Comparison of ENCODE assay signal across 11 mouse cellular contexts in the genomic region with DNA sequence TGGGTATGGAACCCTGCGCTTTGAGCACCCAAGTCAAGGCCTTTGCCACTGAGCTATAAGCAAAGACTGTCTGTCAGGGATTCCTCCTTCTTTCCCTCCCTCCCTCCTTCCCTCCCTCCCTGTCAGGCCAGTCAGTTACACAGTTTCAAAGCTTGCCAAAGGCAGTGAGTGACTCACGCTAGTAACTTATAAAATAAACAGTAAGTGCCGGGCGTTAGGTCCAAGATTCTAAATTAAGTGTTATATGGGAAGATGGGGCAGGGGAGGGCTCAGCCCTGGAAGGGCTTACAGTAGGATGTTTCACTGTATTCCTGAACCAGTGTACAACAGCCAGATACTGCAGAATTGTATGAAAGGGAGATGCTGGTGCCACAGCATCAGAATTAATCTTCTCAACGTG. TPM values are rescaled to one million over a fixed set of nuclear protein-coding genes. Genes with fewer than 3 reads are reported as not detected.
DNase-seq lines count a peak whose midpoint lies in the region; ATAC-seq and TF ChIP-seq lines count a peak whose summit lies in the region.
"Had no signal": no experiment of that assay in that cellular context is flagged by ENCODE, and none has a peak within 500 bp of the region (broad histone marks: within the 10 kb centered on the region; RNA-seq: fewer than 3 reads in every experiment).

No protein-coding gene starts in this region.

- no peak for TF ChIP-seq POLR2A in kidney, adult 2 months (IDR thresholded peaks at IDR 0.05; ENCODE audit: low read depth, low read length)

- no peak for TF ChIP-seq CTCF in kidney, adult 2 months (conservative IDR thresholded peaks at IDR 0.05; ENCODE audit: insufficient read depth, insufficient read length, low read depth, low read length)
- TF ChIP-seq CTCF in midbrain, postnatal 0 days (IDR thresholded peaks at IDR 0.05): no peak

- H3K9me3 ChIP-seq in embryonic facial prominence, embryonic 13.5 days: no peaks in the 10 kb centered on the region
- no peaks in the 10 kb centered on the region for H3K9me3 ChIP-seq in intestine, embryonic 14.5 days (ENCODE audit: control insufficient read depth, low read length)
- no peaks in the 10 kb centered on the region for H3K9me3 ChIP-seq in midbrain, postnatal 0 days (ENCODE audit: low read length)

- intact Hi-C loops in gastrocnemius, postnatal 36 days (cut with DNase I): loop anchor here (10.0 kb wide), 1 partner anchor 313 kb away; no protein-coding TSS in a partner anchor

- H3K9ac ChIP-seq in embryonic facial prominence, embryonic 13.5 days: no peak overlapping the region; the same call in 1 of the 2 replicates
- no peak overlapping the region for H3K9ac ChIP-seq in intestine, embryonic 14.5 days (ENCODE audit: low read length)
- no peak overlapping the region for H3K9ac ChIP-seq in midbrain, postnatal 0 days (replicated peaks; ENCODE audit: low read length, poor library complexity, severe bottlenecking)

- no peaks in the 10 kb centered on the region for H3K27me3 ChIP-seq in kidney, adult 2 months (replicated peaks; ENCODE audit: control insufficient read depth, insufficient read depth, low read length)
- H3K27me3 ChIP-seq in embryonic facial prominence, embryonic 13.5 days: peaks cover 24% of the 10 kb centered on the region
- H3K27me3 ChIP-seq in intestine, embryonic 14.5 days (replicated peaks; ENCODE audit: control insufficient read depth, insufficient read depth, low read length): peaks cover 6% of the 10 kb centered on the region; the same call in 1 of the 2 replicates
- no peaks in the 10 kb centered on the region for H3K27me3 ChIP-seq in midbrain, postnatal 0 days (ENCODE audit: insufficient read depth, low read length)

- no peak overlapping the region for H3K27ac ChIP-seq in kidney, adult 2 months (ENCODE audit: insufficient read depth, low read depth, low read length)
- no peak overlapping the region for H3K27ac ChIP-seq in embryonic facial prominence, embryonic 13.5 days
- H3K27ac ChIP-seq in intestine, embryonic 14.5 days (ENCODE audit: low read depth): no peak overlapping the region
- no peak overlapping the region for H3K27ac ChIP-seq in midbrain, postnatal 0 days (ENCODE audit: low read depth, low read length)

- 40% methylated on average over 5 of the region's 5 CpGs for WGBS in kidney, adult 2 months
- WGBS in embryonic facial prominence, embryonic 13.5 days: 45% methylated on average over 5 of the region's 5 CpGs
- 26% methylated on average over 5 of the region's 5 CpGs for WGBS in intestine, embryonic 14.5 days
- 47% methylated on average over 5 of the region's 5 CpGs for WGBS in midbrain, postnatal 0 days

- peaks cover 4% of the 10 kb centered on the region; the same call in 1 of the 2 replicates for H3K4me1 ChIP-seq in kidney, adult 2 months (ENCODE audit: control insufficient read depth, insufficient read depth, low read length)
- H3K4me1 ChIP-seq in embryonic facial prominence, embryonic 13.5 days: peaks cover 13% of the 10 kb centered on the region
- peaks cover 12% of the 10 kb centered on the region for H3K4me1 ChIP-seq in intestine, embryonic 14.5 days (replicated peaks; ENCODE audit: control insufficient read depth, insufficient read depth, low read length)
- no peaks in the 10 kb centered on the region for H3K4me1 ChIP-seq in midbrain, postnatal 0 days (ENCODE audit: insufficient read depth, low read length)

- DNase-seq in kidney, adult 2 months: peak; percentile 35
- DNase-seq in kidney, postnatal 4 days: no peak
- DNase-seq in intestine, embryonic 14.5 days (ENCODE audit: low spot score): no peak
- no peak for DNase-seq in midbrain, postnatal 0 days (ENCODE audit: low spot score)
- no peak for DNase-seq in spleen, adult 12 weeks (ENCODE audit: low spot score)
- DNase-seq in gastrocnemius, postnatal 36 days: no peak
- no peak for DNase-seq in thymus, postnatal 10 days (ENCODE audit: low spot score in 2 of 2)
- DNase-seq: cerebellum, adult 9-10 months; kidney, postnatal 25 days had no signal

- ATAC-seq in embryonic facial prominence, embryonic 13.5 days (ENCODE audit: insufficient number of reproducible peaks, insufficient read depth, low FRiP score, low TSS enrichment, low read depth): no peak
- ATAC-seq in intestine, embryonic 14.5 days (replicated peaks; ENCODE audit: low FRiP score, low TSS enrichment, low read depth): no peak
- no peak for ATAC-seq in midbrain, postnatal 0 days (ENCODE audit: low FRiP score)

- peak overlapping the region; percentile 87 for H3K4me2 ChIP-seq in embryonic facial prominence, embryonic 13.5 days
- peak overlapping the region; percentile 69 for H3K4me2 ChIP-seq in intestine, embryonic 14.5 days (ENCODE audit: low read length)
- peak overlapping the region; percentile 95 for H3K4me2 ChIP-seq in midbrain, postnatal 0 days (ENCODE audit: low read depth, low read length, poor library complexity, severe bottlenecking)

- no peaks in the 10 kb centered on the region for H3K36me3 ChIP-seq in kidney, adult 2 months (ENCODE audit: control insufficient read depth, insufficient read depth, low read length)
- no peaks in the 10 kb centered on the region for H3K36me3 ChIP-seq in embryonic facial prominence, embryonic 13.5 days
- H3K36me3 ChIP-seq in intestine, embryonic 14.5 days (ENCODE audit: control insufficient read depth, insufficient read depth, low read length): no peaks in the 10 kb centered on the region
- no peaks in the 10 kb centered on the region for H3K36me3 ChIP-seq in midbrain, postnatal 0 days (ENCODE audit: insufficient read depth, low read length)

- no peak overlapping the region for H3K4me3 ChIP-seq in kidney, adult 2 months (ENCODE audit: insufficient read depth, low read depth, low read length)
- H3K4me3 ChIP-seq in embryonic facial prominence, embryonic 13.5 days: peak overlapping the region; percentile 23
- H3K4me3 ChIP-seq in intestine, embryonic 14.5 days (ENCODE audit: low read depth, low read length): peak overlapping the region; percentile 69; the same call in 1 of the 2 replicates
- H3K4me3 ChIP-seq in midbrain, postnatal 0 days (ENCODE audit: low read depth, low read length): peak overlapping the region; percentile 77

RNA-seq across cellular contexts. Expression of a gene that starts 2.8 kb away (rescaled TPM):
- polyA plus RNA-seq in kidney, adult 2 months (2012; rRNA removed): 9.0 and 9.6 TPM in 2 replicates
- polyA plus RNA-seq in embryonic facial prominence, embryonic 13.5 days (2015; fragmentation: Nextera tagmentation; extraction: Ambion mirVana): 14.3 and 15.8 TPM in 2 replicates
- polyA plus RNA-seq in intestine, embryonic 14.5 days (2014; fragmentation: Nextera tagmentation; extraction: Ambion mirVana): 15.9 and 16.0 TPM in 2 replicates
- total RNA-seq in midbrain, postnatal 0 days (2014; rRNA removed): 43.5 and 45.4 TPM in 2 replicates
- 15.9 and 18.3 TPM in 2 replicates for polyA plus RNA-seq in midbrain, postnatal 0 days (2015; fragmentation: Nextera tagmentation; extraction: Ambion mirVana)
- total RNA-seq in gastrocnemius, postnatal 36 days (2021): 10 to 100 TPM; 19.9 to 22.4 TPM
- total RNA-seq: MEL had no signal
